Mouse (Mus musculus) heart, adult 8-10 months (tissue): ENCODE results near the gene Cpox. TPM values are rescaled to one million over a fixed set of nuclear protein-coding genes. Genes with fewer than 3 reads are reported as not detected.
"Not testable (repeated sequence)": the region's sequence is repeated elsewhere in the genome, so short reads cannot be mapped to it uniquely, and the experiment has no call there.

Experiments
- DNase-seq: peaks from one replicate; pipeline ENCODE4 v3.0.0; 2022; ENCODE audit warnings: low spot score
- total RNA-seq, 4 experiments: library from RNA; stranded (reverse); gene quantifications; 2 replicates each; pipeline ENCODE4 v1.2.4; 2022

Cpox gene
- 10 to 100 TPM; 39.1 to 46.8 (median 41.3) TPM for total RNA-seq

DNA sequence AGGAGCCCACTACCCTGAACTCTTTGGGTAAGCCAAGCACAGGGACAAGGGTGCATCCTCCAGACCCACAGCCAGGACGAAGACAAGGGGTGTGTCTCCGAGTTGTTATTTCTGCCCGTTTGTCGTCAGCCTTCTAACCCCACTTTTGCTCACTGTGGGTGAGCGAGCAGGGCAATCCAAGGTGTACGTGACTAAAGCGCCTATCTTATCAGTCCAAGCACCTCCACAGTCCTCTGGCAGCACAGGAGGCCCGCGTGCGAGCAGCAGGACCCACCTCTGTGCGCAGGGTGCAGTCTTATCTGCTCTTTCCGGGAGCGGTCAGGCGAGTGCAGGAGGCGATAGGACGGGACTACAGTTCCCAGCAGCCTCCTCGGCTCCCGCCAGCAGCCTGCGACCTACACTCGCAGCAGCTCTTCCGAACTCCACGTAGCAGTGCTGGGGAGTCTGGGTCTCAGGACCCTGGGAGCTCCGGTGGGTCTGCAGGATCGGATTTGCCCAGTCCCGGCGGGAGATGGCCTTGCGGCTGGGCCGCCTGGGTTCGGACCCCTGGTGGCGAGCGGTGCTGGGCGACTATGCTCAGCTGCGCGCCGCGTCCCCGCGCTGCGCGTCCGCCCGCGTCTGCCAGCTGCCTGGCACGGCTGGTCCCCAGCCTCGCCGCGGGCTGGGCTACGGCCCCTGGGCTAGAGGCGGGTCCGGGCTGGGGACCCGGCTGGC is at the start of gene Cpox:
TSS of gene Cpox (plus strand) at position 376 of the 714 bp plus-strand sequence.
- peak; percentile 74 for DNase-seq

DNA sequence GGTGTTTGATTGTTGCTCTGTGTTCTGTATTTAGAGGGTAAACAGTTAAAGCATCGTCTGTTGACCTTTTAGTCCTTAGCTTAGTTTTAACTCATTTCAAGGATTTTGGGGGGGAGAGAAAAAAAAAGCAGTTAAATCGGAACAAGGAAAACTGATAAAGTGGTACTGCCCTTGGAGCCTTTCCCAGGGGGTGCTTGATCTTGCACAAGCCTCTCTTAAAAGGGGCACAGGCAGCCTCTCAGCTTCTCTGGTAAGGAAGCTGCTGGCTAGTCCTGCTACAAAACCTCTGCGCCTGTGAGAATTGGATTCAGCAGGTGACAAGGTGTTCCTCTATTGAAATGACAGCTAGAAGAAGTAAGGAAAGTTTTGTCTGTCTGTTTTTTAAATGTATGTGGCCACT is 47.7 kb upstream of the Cpox start:
- DNase-seq: no peak

DNA sequence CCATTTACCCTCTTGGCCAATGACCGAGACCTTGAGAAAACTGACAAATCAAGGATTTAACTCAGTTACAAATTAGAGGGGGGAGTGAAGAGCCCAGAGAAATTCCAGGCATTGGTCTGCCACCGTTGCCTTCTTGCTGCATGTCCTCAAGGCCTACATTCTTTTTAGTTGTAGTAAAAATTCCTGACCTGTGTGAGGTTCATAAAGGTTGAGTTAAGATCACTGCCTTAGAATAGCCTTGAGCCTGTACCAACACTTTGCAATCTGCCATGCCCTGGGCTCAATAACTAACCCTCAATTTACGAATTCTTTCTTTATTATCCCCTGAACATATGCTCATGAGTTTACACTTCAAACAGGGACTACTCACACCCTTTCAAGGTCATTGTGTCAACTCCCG is 47.0 kb upstream of the Cpox start:
- DNase-seq: no peak

DNA sequence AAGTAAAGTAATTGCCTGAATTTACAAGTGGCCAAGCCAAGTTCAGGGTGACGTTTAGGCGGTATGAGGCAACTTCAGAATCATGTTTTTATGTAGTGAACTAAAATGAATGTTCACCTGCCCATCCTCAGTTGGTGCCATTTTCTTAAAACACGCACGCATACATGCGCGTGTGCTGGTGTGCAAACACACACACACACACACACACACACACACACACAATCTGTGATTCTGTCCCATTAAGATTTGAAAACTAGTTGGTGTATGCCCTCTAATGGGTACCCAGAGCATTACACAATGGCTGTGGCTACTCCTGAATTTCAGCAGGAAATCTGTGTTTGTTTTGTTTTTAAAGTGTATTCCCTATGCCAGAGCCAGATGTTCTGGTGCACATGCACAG is 46.1 kb upstream of the Cpox start:
- peak; percentile 48 for DNase-seq

DNA sequence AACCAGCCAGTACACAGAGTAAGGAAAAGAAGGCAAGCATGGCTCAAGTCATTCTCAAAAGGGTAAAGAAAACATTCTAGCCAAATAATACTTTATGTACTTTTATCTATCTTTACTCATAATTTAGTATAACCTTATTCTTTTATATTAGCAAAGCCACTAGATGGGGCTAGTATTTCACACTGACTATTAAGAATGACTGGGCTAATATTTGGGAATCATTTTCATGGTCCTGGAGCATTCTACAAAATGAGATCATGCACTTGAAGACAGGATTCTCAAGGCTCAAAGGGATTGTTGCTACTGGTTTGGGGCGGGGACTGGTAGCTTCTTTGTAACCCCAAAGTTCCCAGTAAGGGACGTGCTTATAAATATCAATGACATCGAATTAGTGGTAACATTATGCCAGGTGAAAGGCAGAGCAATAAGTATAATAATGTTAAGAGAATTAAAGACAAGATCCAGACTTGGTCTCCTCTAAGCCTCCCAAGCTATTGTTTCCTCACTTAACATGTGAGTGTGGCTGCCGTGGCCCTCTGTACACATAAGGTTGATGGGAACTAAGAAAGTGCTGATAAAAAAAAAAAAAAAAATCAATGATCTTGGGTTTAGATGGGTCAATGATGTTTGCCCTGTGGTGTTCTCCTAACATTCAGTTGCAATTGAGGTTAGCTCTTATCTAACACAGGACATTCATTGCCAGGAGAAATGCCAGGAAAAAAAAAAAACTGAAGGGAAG is 42.3 kb upstream of the Cpox start:
- no peak for DNase-seq

DNA sequence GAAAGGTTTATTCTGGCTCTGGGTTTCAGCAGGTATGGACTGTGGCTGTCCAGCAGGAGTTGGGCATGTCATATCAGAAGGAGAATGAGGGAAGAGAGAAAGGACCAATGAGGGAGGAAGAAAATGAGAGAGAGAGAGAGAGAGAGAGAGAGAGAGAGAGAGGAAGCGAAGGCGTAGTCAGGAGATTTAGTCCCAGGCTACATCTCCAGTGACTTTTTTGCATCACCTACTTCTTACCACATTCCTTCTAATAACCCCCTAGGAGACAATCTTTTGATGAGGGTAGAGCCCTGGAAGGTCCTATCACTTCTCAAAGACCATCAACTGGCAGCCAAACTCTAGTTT is 41.8 kb upstream of the Cpox start:
- DNase-seq: no peak

DNA sequence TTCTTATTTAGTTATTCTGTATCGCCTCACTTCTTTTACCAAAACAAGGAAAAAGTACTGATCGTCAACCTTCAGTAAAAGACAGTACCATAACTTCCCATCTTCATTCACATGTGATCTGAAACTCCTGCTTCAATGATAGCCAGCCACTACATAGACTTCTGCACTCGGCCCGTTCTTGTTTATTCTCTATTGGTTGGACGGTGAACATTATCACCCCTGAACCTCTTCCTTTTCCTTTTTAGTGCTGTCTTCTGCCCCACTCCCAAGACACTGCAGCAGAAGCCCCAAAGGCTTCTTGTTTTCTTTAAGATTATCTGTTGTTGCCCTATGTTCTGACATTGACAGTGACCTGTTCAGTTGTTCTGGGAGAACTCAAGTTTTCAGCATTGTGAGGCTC is 41.1 kb upstream of the Cpox start:
- no peak for DNase-seq

DNA sequence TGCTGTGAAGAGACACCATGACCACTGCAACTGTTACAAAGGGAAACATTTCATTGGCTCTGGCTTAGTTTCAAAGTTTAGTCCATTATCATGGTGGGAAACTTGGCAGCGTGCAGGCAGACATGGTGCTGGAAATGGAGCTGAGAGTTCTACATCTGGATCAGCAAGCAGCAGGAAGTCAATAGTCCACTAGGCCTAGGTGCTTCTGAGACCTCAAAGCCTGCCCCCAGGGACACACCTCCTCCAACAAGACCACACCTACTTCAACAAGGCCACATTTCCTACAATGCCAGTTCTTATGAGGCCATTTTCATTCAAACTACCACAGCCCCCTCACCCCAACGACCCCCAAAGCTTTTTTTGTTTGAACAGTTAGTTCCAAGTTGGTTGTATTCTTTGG is 40.4 kb upstream of the Cpox start:
- DNase-seq: no peak

DNA sequence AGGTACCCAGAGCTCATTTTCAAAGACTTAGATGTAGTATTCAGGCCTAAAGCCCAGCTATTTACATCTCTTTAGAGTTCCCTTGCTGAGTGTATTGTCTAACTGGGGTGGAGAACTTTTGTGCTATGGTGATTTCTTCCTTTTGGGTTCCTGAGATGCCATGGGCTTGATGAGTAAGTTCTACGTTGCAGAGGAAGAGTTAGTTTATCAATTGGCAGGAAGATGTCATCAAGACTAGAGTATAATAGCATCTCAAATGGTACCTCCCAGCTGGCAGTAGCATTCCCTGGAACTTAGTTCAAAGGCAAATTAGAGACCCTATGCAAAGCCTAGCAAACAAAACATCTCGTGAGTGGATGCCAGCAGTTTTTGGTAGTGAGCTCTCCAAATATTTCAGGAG is 34.2 kb upstream of the Cpox start:
- DNase-seq: no peak

DNA sequence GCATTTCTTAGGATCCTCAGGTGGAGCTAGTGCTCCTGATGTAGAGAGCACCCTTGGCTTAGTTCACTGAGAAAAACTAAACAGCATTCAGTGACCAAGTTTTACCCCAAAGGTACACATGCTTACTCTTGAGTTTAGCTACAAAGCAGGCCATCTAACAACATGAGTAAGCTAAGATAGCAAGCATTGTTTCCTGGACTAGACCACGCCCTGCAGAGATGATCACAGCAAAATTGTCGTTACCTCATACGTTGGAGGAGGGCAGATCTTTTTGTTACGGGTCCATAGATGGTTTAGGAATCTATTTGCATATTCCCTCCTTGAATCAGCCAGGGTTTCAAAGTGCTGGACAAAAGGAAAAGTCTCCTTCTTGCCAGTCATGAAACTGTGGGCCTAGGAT is 32.6 kb upstream of the Cpox start:
- no peak for DNase-seq

DNA sequence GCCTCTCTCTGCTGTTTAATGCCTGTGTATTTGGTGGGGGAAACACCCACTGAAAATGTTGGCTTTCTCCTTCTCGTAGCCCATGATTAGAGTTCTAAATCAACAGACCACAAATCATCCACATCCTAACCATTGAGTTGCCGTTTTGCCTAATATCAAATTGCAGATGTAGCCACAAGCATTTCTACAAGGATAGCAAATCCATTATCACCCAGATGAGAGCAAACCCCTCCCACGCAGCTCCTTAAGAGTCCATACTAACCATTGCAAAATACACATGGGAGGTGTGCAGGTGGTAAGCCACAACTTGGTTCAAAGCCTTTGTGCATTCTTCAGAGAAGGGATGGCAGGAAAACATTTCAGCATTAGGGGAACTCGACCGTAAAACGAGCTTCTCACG is 32.1 kb upstream of the Cpox start:
- DNase-seq: no peak

DNA sequence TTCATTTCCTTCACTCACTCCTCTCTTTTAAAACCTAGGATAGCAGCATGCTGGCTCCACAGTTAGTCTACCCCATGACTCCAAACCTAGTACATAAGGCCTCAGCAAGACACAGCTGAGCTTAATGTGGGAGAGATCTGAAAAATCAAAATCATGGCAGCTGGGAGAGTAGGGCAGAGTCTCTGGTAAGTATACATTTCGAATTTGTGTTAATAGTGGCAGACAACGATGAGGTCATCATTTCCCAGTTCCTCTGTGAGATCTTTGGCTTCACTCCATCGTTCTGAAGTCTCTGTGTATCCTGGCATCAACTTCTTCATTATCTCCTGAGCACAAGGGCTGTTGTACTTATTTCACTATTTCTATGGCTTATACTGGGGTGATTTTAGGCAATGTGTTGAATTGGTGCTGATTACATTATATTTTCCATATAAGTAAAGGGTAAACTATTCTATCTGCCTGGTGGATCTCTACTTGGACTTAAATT is 31.4 kb upstream of the Cpox start, which contains the start of gene E330017A01Rik:
TSS of gene E330017A01Rik (minus strand) at position 51 of the 487 bp plus-strand sequence.
- DNase-seq: no peak

DNA sequence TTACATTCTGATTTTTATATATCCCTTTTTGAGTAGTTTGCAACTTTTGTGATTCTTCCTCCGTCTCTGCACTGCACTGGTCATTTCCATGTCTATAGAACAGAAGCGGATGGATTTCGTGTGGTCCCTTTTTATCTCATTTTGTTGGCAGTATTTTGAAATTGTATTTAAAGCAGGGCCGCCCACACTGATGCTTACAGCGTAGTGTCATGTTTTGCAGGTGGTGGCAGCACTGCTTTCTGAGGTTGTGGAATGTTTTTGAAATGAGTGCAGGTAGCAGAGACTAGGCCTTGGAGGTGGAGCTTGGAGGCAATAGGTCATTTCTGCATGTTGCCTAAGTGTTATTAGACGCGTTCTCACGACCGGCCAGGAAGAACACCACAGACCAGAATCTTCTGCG is 20.1 kb upstream of the Cpox start:
- DNase-seq: no peak

DNA sequence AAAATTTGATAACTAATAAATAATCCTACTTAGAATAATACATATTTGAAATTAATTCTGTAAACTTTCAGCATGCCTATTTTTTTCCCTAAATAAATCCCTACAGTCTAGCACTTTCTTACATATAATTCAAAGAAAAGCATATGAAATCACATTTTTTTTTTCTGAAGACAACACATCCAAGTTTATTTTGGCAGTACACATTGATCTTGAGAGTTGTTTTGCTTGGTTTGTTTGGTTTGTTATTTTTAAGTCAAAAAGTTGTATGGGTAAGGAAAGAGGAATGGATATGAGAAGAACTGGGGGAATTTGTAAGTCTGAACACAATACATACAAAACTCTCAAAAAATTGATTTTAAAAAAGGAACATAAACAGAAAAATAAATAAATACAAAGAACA is 14.3 kb upstream of the Cpox start:
- no peak for DNase-seq

DNA sequence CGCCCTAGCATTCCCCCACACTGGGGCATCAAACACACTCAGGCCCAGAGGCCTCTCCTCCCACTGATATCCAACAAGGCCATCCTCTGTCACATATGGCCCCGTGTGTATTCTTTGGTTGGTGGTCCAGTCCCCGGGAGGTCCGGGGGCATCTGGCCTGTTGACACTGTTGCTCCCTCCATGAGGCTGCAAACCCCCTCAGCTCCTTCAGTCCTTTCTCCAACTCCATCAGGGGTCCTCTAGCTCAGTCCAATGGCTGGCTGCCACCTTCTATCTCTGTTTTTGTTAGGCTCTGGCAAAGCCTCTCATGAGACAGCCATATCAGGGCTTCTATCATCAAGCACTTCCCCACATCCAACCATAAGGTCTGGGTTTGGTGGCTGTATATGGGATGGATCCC is 13.6 kb upstream of the Cpox start:
- DNase-seq: no peak

DNA sequence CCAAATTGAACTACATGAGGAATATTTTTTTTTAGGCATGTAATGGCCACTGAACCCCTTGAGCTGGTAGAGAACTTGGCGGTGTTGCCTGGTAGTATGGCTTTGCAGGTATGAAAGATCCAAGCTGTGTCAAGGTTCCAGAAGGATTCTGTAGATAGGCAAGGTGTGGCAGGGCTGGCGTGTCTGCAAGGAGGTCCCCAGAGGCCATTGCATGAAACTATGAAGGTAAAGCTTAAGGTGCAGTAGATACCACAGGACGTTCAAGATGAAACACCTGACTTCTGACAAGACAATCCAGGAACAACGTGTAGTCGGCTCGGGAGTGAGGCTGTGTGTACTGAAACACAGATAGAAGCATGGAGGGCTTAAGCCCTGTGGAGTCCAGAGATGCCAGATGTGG is 11.4 kb upstream of the Cpox start:
- DNase-seq: no peak

DNA sequence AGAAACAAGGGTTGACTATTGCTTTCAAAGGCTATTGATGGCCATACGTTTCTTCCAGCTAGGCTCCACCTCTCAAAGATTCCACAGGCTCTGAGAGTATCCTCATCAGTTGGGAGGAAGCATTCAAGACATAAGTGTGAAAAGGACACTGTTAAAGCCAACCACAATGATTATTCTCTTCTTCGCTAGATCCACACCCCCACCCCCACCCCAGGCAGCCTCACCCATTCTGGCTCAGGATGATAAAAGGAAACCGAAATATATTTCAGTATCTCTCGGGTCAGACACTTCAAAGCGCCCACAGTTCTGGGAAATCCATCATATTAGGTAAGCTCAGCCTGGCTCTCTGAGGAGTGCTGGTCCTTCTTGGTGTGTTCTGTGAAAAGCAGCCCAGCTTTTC is 8.3 kb upstream of the Cpox start:
- DNase-seq: no peak

DNA sequence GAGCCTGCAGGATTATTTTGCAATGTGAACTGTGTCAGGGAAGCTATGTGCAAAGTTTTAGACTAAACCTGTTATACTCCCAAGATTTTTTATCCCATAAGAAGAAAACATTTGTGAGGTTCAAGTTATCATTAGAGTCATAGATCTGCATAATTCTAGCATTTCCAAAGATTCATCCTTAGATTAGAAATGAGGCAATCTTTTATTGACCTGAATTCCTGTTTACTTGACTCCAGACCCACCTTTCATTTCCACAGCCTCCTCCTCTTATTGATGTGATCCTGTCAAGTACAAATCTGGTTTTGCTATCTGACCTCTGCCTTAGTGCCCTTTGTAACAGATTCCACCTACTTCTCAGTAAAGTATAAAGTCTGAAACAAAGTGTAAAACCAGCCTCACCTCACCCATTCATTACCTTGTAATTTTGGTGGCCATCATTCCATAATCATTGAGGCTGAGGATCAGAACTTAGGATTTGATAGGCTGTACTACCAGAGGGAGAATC is 7.8 kb upstream of the Cpox start:
- DNase-seq: no peak

DNA sequence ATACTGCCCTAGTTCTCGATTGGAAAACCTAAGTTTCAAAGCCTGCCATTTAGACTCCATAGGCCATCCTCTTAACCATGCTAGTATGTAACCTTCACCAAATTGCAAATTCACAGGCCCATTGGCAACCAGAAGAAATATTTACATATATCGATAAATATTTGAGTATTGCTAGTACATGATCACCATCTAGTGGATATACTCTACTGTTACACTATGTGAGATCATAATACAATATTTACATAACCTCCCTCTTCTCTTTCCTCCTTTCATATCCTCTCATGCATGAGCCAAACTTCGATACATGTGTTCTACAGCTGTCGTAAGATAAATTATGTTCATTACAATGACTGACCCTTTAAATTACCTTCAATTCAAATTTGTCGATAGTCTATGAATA is 7.1 kb upstream of the Cpox start:
- DNase-seq: no peak

DNA sequence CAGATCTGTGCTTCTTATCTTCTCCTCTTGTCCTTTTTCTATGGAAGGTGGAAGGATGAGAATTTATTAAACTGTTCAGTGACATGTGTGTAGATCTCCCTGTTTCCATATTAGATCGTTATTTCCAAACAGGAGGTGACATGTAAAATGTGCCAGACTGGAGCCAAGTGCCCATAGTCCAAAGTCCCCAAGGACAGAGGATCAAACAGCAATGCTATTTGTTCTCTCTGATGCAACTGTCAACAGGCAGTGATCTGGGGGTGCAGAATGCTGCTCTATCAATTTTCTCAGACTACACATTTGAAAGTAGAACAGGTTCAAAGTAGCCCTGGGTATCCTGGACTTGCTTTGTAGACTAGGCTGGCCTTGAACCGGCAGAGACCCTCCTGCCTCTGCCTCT is 6.3 kb upstream of the Cpox start:
- DNase-seq: no peak

DNA sequence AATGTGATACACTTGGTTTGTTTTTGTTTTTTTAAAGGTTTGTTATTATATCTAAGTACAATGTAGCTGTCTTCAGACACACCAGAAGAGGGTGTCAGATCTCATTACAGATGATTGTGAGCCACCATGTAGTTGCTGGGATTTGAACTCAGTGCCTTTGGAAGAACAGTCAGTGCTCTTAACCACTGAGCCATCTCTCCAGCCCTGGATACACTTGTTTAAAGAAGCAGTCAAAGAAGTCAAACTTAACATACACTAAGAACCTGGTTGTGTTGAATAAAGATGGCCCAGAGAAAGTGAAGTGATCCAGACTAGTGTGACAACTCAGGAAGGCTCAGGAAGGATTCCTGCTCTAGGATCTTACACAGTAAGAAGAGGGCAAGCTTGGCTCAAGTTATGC is 5.0 kb upstream of the Cpox start:
- not testable (repeated sequence) for DNase-seq

DNA sequence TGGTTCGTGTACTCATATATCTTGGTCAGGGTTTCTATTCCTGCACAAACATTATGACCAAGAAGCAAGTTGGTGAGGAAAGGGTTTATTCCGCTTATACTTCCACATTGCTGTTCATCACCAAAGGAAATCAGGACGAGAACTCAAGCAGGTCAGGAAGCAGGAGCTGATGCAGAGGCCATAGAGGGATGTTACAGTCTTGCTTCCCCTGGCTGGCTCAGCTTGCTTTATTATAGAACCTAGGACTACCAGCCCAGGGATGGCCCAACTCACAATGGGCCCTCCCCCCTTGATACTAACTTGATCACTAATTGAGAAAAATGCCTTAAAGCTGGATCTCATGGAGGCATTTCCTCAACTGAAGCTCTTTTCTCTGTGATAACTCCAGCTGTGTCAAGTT is 3.4 kb upstream of the Cpox start:
- not testable (repeated sequence) for DNase-seq

DNA sequence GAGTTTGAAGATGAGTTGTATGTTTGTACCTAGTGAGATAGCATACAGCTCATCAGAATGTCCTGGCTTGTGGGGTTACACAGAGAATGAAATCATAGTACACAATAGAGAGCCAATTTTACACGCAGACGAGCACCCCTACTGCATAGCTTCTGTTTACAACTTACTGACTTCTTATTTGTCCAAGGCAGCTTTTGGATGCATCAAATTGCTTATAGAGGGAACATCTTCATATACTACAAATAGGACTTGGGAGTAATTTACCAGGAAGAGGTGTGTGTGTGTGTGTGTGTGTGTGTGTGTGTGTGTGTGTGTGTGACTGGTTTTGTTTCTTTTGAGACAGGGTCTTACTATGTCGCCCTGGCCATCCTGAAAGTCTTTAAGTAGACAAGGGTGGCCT is 1.5 kb upstream of the Cpox start:
- DNase-seq: no peak
